ENCODE assay signal across 28 mouse cellular contexts in the genomic region with DNA sequence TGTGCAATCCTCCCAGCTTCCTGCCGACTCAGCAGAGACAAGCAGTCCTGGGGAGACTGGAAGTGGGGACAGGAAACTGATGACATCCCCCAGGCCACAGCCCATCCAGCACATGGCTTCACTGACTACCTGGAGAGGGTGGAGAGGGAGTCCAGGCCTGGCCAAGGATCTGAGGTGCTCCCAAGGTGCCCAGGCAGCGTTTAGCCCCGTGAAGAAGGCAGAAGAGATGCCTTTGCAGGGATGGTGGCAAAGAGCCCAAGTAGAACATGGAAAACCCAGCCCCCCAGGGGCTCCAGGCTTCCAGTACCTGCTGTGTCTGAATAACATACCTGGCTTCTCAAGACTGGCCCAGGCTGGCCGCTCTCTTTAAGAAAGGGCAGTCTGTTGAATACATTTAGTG. TPM values are rescaled to one million over a fixed set of nuclear protein-coding genes. Genes with fewer than 3 reads are reported as not detected.
DNase-seq lines count a peak whose midpoint lies in the region; ATAC-seq and TF ChIP-seq lines count a peak whose summit lies in the region.
"Had no signal": no experiment of that assay in that cellular context is flagged by ENCODE, and none has a peak within 500 bp of the region (broad histone marks: within the 10 kb centered on the region; RNA-seq: fewer than 3 reads in every experiment).

No protein-coding gene starts in this region.

- H3K27me3 ChIP-seq in heart, embryonic 11.5 days (ENCODE audit: control insufficient read depth, insufficient read depth, low read length): no peaks in the 10 kb centered on the region
- no peaks in the 10 kb centered on the region for H3K27me3 ChIP-seq in lung, embryonic 14.5 days (ENCODE audit: insufficient read depth, low read length)
- H3K27me3 ChIP-seq: embryonic facial prominence, embryonic 12.5 days; forebrain, embryonic 12.5 days; intestine, embryonic 15.5 days; Patski had no signal

- peak; percentile 93 for DNase-seq in heart, adult 11 months
- peak; percentile 18 for DNase-seq in lung, embryonic 14.5 days
- no peak for DNase-seq in lung, postnatal 36 days
- DNase-seq in 416B (ENCODE audit: low read depth): peak; percentile 72
- no peak for DNase-seq in adrenal gland, adult 8-10 months
- DNase-seq: adrenal gland, postnatal 25 days; cerebellum, adult 11-12 months; cerebellum, adult 9-10 months; cerebellum, postnatal 25 days; gastrocnemius, postnatal 36 days; heart, adult 2 months; heart, postnatal 4 days had no signal

- ATAC-seq in heart, embryonic 11.5 days (replicated peaks; ENCODE audit: insufficient number of reproducible peaks, low FRiP score, low TSS enrichment): no peak
- ATAC-seq in lung, embryonic 14.5 days (ENCODE audit: insufficient read depth): no peak
- ATAC-seq in granulocyte monocyte progenitor cell, adult 5-6 weeks (replicated peaks; ENCODE audit: poor library complexity, severe bottlenecking): peak; percentile 49
- ATAC-seq in frontal cortex, adult (ENCODE audit: low TSS enrichment): no peak
- ATAC-seq: activated CD4-positive, CD25-positive, alpha-beta regulatory T cell, adult 4 months; forebrain, embryonic 16.5 days; intestine, embryonic 15.5 days; Patski had no signal

- H3K36me3 ChIP-seq in heart, embryonic 11.5 days (ENCODE audit: control insufficient read depth, insufficient read depth, low read length): no peaks in the 10 kb centered on the region
- H3K36me3 ChIP-seq in lung, embryonic 14.5 days (ENCODE audit: insufficient read depth): no peaks in the 10 kb centered on the region
- H3K36me3 ChIP-seq: embryonic facial prominence, embryonic 12.5 days; forebrain, embryonic 12.5 days; heart, embryonic 12.5 days; intestine, embryonic 15.5 days had no signal

- no peak overlapping the region for H3K9ac ChIP-seq in heart, embryonic 11.5 days (ENCODE audit: low read depth, low read length)
- no peak overlapping the region for H3K9ac ChIP-seq in lung, embryonic 14.5 days
- H3K9ac ChIP-seq: embryonic facial prominence, embryonic 12.5 days; forebrain, embryonic 12.5 days; heart, embryonic 12.5 days; hindbrain, embryonic 14.5 days; intestine, embryonic 15.5 days had no signal

- no peak overlapping the region for H3K27ac ChIP-seq in heart, embryonic 11.5 days (ENCODE audit: low read depth, low read length)
- H3K27ac ChIP-seq in lung, embryonic 14.5 days (ENCODE audit: low read depth): no peak overlapping the region
- H3K27ac ChIP-seq: embryonic facial prominence, embryonic 12.5 days; forebrain, embryonic 12.5 days; heart, adult 2 months; hindbrain, embryonic 14.5 days; intestine, embryonic 15.5 days had no signal

- H3K4me3 ChIP-seq in heart, embryonic 11.5 days (ENCODE audit: low read depth, low read length): no peak overlapping the region
- no peak overlapping the region for H3K4me3 ChIP-seq in lung, embryonic 14.5 days (ENCODE audit: low read depth, low read length)
- H3K4me3 ChIP-seq: embryonic facial prominence, embryonic 12.5 days; forebrain, embryonic 12.5 days; heart, adult 2 months; heart, embryonic 12.5 days; intestine, embryonic 15.5 days had no signal

- WGBS in heart, embryonic 11.5 days (ENCODE audit: insufficient replicate concordance): 73% methylated on average over 4 of the region's 4 CpGs
- 64% methylated on average over 4 of the region's 4 CpGs for WGBS in lung, embryonic 14.5 days

- H3K9me3 ChIP-seq in heart, embryonic 11.5 days (replicated peaks; ENCODE audit: control insufficient read depth, low read length): no peaks in the 10 kb centered on the region
- no peaks in the 10 kb centered on the region for H3K9me3 ChIP-seq in lung, embryonic 14.5 days (ENCODE audit: low read depth, low read length)
- H3K9me3 ChIP-seq: embryonic facial prominence, embryonic 12.5 days; forebrain, embryonic 12.5 days; heart, embryonic 12.5 days; intestine, embryonic 15.5 days had no signal

- no peak overlapping the region for H3K4me2 ChIP-seq in heart, embryonic 11.5 days
- no peak overlapping the region for H3K4me2 ChIP-seq in lung, embryonic 14.5 days
- H3K4me2 ChIP-seq: embryonic facial prominence, embryonic 12.5 days; forebrain, embryonic 12.5 days; heart, embryonic 12.5 days; hindbrain, embryonic 14.5 days; intestine, embryonic 15.5 days had no signal

- H3K4me1 ChIP-seq in heart, embryonic 11.5 days (ENCODE audit: control insufficient read depth, insufficient read depth, low read length): no peaks in the 10 kb centered on the region
- no peaks in the 10 kb centered on the region for H3K4me1 ChIP-seq in lung, embryonic 14.5 days (ENCODE audit: insufficient read depth)
- H3K4me1 ChIP-seq: embryonic facial prominence, embryonic 12.5 days; forebrain, embryonic 12.5 days; intestine, embryonic 15.5 days had no signal

- TF ChIP-seq CTCF in lung, embryonic 14.5 days (IDR thresholded peaks at IDR 0.05; ENCODE audit: low read depth): no peak

RNA-seq across cellular contexts. Expression of gene Siglec1, which starts 2.0 kb away (rescaled TPM):
- polyA plus RNA-seq in heart, embryonic 11.5 days (2014; fragmentation: Nextera tagmentation; extraction: Ambion mirVana): 0.11 and 0.16 TPM in 2 replicates
- polyA plus RNA-seq in lung, embryonic 14.5 days (2014; fragmentation: Nextera tagmentation; extraction: Ambion mirVana): 0.23 and 0.34 TPM in 2 replicates
- not detected in 2 replicates for total RNA-seq in granulocyte monocyte progenitor cell, adult 5-6 weeks (2014; fragmentation: Nextera tagmentation)
- not detected in 2 replicates for total RNA-seq in granulocyte monocyte progenitor cell, adult 5-6 weeks (2017)
- 1 to 10 TPM; 5.1 to 6.4 (median 6.3) TPM for total RNA-seq in adrenal gland, adult 8-10 months (2022)
- total RNA-seq: CH12.LX had no signal
- polyA plus RNA-seq: activated CD4-positive, CD25-positive, alpha-beta regulatory T cell, adult 4 months had no signal

RNA-seq across cellular contexts. Expression of gene Adam33, which starts 25.0 kb away (rescaled TPM):
- 4.1 and 5.7 TPM in 2 replicates for polyA plus RNA-seq in heart, embryonic 11.5 days (2014; fragmentation: Nextera tagmentation; extraction: Ambion mirVana)
- 1.9 and 4.1 TPM in 2 replicates for polyA plus RNA-seq in lung, embryonic 14.5 days (2014; fragmentation: Nextera tagmentation; extraction: Ambion mirVana)
- total RNA-seq in granulocyte monocyte progenitor cell, adult 5-6 weeks (2014; fragmentation: Nextera tagmentation): 1.1 TPM in 1 of 2 replicates, not detected in the other
- not detected in 2 replicates for total RNA-seq in granulocyte monocyte progenitor cell, adult 5-6 weeks (2017)
- total RNA-seq in adrenal gland, adult 8-10 months (2022): 1 to 10 TPM; 2.0 to 4.2 (median 3.6) TPM
- polyA plus RNA-seq: activated CD4-positive, CD25-positive, alpha-beta regulatory T cell, adult 4 months had no signal

RNA-seq across cellular contexts. Expression of gene Hspa12b, which starts 38.5 kb away (rescaled TPM):
- 5.6 and 6.3 TPM in 2 replicates for polyA plus RNA-seq in heart, embryonic 11.5 days (2014; fragmentation: Nextera tagmentation; extraction: Ambion mirVana)
- polyA plus RNA-seq in lung, embryonic 14.5 days (2014; fragmentation: Nextera tagmentation; extraction: Ambion mirVana): 8.8 and 10.0 TPM in 2 replicates
- not detected in 2 replicates for total RNA-seq in granulocyte monocyte progenitor cell, adult 5-6 weeks (2014; fragmentation: Nextera tagmentation)
- total RNA-seq in granulocyte monocyte progenitor cell, adult 5-6 weeks (2017): not detected in 2 replicates
- total RNA-seq in adrenal gland, adult 8-10 months (2022): 10 to 100 TPM in 2 of 4 experiments, 1 to 10 TPM in 2; 8.1 to 16.8 (median 10.4) TPM

RNA-seq across cellular contexts. Expression of gene Gm11037, which starts 44.7 kb away (rescaled TPM):
- not detected in 2 replicates for polyA plus RNA-seq in heart, embryonic 11.5 days (2014; fragmentation: Nextera tagmentation; extraction: Ambion mirVana)
- polyA plus RNA-seq in lung, embryonic 14.5 days (2014; fragmentation: Nextera tagmentation; extraction: Ambion mirVana): not detected in 2 replicates
- not detected in 2 replicates for total RNA-seq in granulocyte monocyte progenitor cell, adult 5-6 weeks (2014; fragmentation: Nextera tagmentation)
- not detected in 2 replicates for total RNA-seq in granulocyte monocyte progenitor cell, adult 5-6 weeks (2017)
- total RNA-seq in adrenal gland, adult 8-10 months (2022): not detected
- total RNA-seq: adrenal gland, adult 18-20 months; adrenal gland, postnatal 25 days; CH12.LX; gastrocnemius, adult 18-20 months; gastrocnemius, postnatal 36 days; heart, adult 2 months; heart, postnatal 4 days had no signal
- polyA plus RNA-seq: activated CD4-positive, CD25-positive, alpha-beta regulatory T cell, adult 4 months; cortical plate, adult 2 months; embryonic facial prominence, embryonic 12.5 days; forebrain, embryonic 12.5 days; forebrain, embryonic 16.5 days; heart, adult 2 months; heart, embryonic 12.5 days; heart, postnatal 0 days; hindbrain, embryonic 14.5 days; intestine, embryonic 15.5 days; Patski had no signal

RNA-seq across cellular contexts. Expression of gene Gfra4, which starts 45.7 kb away (rescaled TPM):
- polyA plus RNA-seq in heart, embryonic 11.5 days (2014; fragmentation: Nextera tagmentation; extraction: Ambion mirVana): 2.9 and 3.8 TPM in 2 replicates
- polyA plus RNA-seq in lung, embryonic 14.5 days (2014; fragmentation: Nextera tagmentation; extraction: Ambion mirVana): 13.5 and 16.3 TPM in 2 replicates
- total RNA-seq in granulocyte monocyte progenitor cell, adult 5-6 weeks (2014; fragmentation: Nextera tagmentation): not detected in 2 replicates
- not detected in 2 replicates for total RNA-seq in granulocyte monocyte progenitor cell, adult 5-6 weeks (2017)
- 1 to 10 TPM; 5.6 to 7.2 (median 6.3) TPM for total RNA-seq in adrenal gland, adult 8-10 months (2022)
- total RNA-seq: CH12.LX had no signal
- polyA plus RNA-seq: activated CD4-positive, CD25-positive, alpha-beta regulatory T cell, adult 4 months had no signal

Comparison
In these comparisons a context has a peak if more than half of its experiments do, and no peak if none do; other contexts are left out.
1. DNase-seq: peak in heart, adult 11 months (single experiment), lung, embryonic 14.5 days (single experiment) and 416B (single experiment); none in lung, postnatal 36 days (single experiment) and adrenal gland, adult 8-10 months (single experiment).
2. RNA of gene Siglec1, which starts 2.0 kb away (total RNA-seq): 5.1 to 6.4 TPM in adrenal gland, adult 8-10 months; not detected in granulocyte monocyte progenitor cell, adult 5-6 weeks; every median in the first group is over 4 times any median in the second.
3. RNA of gene Hspa12b, which starts 38.5 kb away (total RNA-seq): 8.1 to 16.8 TPM in adrenal gland, adult 8-10 months; not detected in granulocyte monocyte progenitor cell, adult 5-6 weeks; every median in the first group is over 4 times any median in the second.